Mouse (Mus musculus) brain, embryonic 14.5 days (tissue): ENCODE data around the gene Ptgir. TPM values are rescaled to one million over a fixed set of nuclear protein-coding genes. Genes with fewer than 3 reads are reported as not detected.
"Not testable (repeated sequence)": the region's sequence is repeated elsewhere in the genome, so short reads cannot be mapped to it uniquely, and the experiment has no call there.

Source experiments
- DNase-seq: peaks from one replicate; pipeline ENCODE4 v3.0.0-alpha.2; 2011; ENCODE audit warnings: low read depth
- CTCF ChIP-seq: fragments of 200-500 bp; IDR thresholded peaks from 2 replicates; pipeline ENCODE4 v1.5.1; 2012; ENCODE audit warnings: inconsistent platforms, mild to moderate bottlenecking, moderate library complexity, borderline replicate concordance; ENCODE audit not compliant: insufficient read depth, insufficient read length; ENCODE audit errors: extremely low read depth
- POLR2A ChIP-seq: fragments of 200-500 bp; IDR thresholded peaks from 2 replicates; pipeline ENCODE4 v1.6.1; 2012; ENCODE audit warnings: mild to moderate bottlenecking, inconsistent platforms, borderline replicate concordance; ENCODE audit not compliant: poor library complexity, insufficient read depth, insufficient read length, severe bottlenecking; ENCODE audit errors: extremely low read depth
- polyA plus RNA-seq: library from polyadenylated mRNA; depleted of rRNA; stranded (reverse); fragments of >200 nt; gene quantifications from 2 replicates; pipeline ENCODE4 v1.2.3, GENCODE M21; 2012; rRNA removed

The Ptgir gene
- polyA plus RNA-seq, 1 experiment, result 0.75 TPM

DNA sequence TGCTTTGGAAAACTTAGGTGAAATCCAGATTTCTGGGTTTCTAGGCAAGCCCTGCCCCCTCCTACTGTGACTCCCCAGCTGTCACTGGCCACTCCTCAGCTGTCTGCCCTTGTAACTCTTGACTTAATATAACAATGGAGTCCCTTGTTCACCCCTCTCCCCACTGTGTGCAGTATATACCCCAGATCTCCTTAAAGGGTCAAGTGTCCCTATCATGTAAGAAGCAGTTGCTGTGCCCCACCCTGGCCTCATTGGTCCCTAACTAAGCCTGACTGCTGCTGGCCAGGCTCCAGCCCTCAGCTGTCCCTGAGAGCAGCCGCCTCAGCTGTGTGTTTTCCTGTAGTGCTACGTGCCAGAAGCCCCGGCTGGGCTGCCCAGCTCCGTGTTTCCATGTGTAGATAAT lies 41.7 kb downstream of the Ptgir start:
- TF ChIP-seq POLR2A (no peak), CTCF (no peak)
- DNase-seq, result peak; percentile 82

DNA sequence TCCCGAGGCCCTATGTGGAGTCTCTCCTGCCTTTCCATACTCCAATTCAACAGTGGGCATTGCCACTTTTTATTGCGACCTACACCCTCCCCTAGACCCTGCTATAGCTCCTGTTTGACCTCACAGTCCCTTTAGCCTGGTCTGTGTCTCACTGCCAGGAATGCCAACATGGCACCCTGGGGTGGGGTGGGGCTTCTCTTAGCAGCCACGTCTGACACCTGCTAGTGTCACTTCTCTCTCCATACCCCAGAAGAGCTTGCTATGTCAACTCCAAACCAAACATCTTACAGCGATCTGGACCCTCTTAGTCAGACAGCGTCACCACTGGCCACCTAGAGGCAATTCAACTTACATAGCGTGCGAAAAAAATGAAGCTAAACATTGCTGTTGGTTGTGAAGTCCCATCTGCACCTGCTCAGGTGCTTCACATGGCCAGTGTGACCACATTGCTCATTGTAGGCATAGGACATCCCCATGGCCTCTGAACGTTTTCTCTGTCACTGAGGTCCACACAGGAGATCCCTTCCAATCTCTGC lies 42.7 kb downstream of the Ptgir start:
- no peak for TF ChIP-seq POLR2A
- DNase-seq, result no peak

DNA sequence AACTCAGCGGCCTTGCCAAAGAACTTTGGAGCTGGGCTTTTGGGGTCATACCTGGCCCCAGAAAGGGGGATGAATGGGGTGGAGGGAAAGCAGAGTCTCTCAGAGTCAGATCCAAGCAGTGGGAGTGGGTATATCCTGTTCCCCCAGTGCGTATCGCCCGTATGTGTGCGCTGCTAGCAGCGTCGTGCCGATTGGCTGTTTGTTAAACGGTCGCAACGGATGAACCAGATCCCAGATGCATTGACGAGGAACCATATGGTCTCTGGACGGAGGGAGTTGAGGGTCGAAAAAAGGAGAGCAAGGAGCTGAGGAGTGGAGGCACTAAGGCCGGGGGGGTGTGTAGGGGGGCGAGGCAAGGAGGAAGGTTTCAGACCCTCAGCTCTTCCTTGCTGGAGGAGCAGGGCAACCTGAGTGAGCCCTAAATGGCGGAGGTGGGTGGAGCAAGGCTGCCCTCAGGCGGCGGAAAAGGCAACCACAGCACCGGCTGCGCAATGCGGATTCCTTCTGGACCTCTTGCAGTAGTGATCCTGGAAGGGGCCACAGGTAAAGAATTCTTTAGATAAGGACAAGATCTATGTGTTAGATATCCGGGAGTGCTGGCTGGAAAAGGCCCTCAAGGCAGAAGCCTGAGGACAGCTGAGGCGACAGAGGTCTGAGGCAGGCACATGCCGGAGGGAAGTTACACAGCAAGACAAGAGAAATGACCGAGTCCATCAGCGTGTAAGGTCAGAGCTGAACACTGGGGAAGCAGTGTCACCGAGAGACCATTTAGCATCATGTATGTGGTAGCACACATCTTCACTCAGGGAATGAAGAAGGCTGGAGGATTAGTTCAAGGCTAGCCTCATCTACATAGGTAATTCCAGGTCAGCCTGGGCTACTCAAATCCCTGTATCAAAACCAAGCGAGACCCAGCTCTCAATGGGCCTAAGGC lies 43.9 kb downstream of the Ptgir start:
- peak; percentile 91 for DNase-seq
- TF ChIP-seq POLR2A (no peak), CTCF (peak; percentile 99)

DNA sequence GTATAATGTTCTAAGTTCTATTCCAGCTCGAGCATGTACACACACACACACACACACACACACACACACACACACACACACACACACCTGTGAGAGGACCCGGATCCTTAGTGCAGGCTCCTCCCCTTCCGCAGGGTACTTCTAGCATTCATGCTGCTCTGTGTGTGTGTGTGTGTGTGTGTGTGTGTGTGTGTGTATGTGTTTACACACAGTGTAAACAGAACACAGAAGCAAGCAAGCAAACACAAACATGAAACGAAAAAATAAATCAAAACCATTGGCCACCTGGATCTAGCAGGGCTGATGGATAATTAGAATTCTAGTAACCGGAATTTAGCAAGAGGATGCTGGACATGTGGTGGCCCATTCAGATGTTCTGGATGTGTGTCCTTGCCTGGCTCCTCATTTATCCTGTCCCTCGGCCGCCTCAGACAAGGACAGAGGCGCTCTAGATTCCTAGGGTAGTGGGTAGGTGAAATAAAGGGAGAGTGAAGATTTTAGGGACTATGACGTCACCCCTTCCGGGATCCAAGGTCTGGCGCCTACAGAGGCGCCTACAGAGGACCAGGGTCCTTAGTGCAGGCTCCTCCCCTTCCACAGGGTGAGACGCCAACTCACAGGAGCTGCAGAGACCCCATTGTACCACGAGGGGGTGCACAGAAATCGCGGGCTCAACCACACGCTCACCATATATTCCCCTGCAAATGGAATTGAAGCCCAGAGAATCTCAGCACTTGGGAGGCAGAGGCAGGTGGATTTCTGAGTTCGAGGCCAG lies 44.8 kb downstream of the Ptgir start:
- peak; percentile 91 for DNase-seq
- TF ChIP-seq POLR2A (no peak), CTCF (peak; percentile 91)

DNA sequence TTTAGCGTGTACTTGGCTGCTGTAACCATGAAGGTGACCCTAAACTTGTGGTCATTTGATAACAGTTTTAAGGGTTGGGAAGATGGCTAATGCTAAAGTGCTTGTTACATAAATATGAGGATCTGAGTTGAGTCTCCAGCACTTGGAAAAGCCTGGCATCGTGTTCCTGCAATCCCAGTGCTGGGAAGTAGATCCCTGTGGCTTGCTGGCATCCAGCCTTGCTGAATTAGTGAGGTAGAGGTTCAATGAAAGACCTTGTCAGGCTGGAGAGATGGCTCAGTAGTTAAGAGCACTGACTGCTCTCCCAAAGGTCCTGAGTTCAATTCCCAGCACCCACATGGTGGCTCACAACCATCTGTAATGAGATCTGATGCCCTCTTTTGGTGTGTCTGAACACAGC lies 47.5 kb downstream of the Ptgir start:
- DNase-seq, result not testable (repeated sequence)

DNA sequence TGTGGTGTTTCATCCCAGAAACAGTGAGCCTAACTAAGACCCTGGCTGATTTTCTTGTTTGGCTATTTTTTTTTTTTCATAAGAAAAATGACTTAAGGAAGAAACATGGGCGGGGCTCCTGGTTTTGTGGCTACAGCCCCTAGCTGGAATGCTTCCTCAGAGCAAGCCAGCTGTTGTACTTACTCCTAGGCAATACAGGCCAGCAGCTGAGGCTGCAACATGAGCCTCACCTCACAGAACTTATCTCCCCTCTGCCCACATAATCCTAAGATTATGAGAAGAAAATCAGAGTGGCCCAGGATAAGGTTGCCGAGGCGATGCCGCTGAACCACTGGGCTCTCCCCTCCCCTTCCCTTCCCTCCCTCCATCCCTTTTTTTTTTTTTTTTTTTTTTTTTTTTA lies 49.4 kb downstream of the Ptgir start:
- no peak for DNase-seq

DNA sequence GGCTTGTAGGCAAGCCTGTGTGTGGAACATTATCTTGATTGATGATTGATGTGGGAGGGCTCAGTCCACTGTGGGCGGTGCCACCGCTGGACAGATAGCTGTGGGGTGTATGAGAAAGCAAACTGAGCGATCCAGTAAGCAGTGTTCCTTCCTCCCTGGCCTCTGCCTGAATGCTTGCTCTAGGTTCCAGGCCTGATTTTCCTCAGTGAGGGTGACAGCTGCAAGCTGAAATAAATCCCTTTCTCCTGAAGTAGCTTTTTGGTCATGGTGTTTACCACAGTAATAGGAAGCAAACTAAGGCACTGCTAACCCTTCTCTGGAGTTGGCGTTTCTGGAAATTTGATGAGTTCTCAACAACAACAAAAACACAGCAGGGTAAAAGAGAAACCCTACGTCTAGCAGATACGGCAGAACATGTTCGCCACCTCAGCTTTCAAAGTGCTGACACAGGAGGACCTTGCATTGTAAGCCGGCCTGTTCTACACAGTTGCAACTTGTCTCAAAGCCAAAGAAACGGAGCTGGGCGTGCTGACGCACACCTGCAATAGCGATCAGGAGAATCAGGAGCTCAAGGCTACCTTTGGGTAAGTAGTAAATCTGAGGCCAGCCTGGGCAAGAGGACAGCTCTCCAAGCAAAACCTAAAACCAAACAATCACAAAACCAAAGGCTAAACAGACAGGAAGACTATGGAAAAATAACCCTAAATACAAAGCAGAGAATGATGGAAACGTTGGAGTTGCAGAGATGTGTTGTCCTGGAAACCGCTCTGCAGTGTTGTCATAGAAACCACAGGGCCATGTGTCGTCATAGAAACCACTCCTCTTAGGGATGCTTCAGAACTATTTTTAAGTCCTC lies 50.3 kb downstream of the Ptgir start:
- TF ChIP-seq POLR2A (no peak), CTCF (no peak)
- peak; percentile 94 for DNase-seq

More for the DNA sequence above, 49.4 kb downstream of the Ptgir start:
- TF ChIP-seq CTCF (no peak), POLR2A (no peak)

DNA sequence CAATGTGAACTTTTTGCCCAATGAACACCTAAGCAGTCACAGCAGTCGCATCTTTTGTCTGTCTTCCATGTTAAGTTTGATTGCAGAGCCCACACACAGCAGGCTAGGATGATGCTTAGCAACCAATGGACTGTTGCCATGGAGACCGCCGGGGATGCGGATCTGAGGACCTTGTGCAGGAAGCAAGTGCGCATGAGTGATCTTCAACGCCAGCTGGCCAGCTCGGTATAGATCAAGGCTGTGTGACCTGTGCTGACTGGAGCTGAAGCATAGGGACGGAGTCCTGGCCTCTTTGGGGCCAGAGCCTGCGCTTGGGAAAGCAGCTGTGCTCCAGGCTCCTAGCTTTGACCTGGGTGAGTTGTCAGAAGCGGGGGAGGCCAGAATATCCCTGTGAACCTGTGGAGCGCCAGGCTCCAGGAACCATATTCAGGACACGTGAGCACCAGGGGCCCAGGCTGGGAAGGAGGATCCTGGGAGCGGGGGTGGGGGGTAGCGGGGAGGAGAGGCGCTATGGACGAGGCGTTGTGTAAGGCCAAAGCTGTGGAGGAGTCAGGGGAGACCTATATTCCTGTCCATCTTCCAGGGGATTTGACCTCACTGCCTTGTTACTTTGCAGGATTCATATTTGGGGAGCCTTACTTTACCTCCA lies 53.4 kb downstream of the Ptgir start, which contains the start of gene Pnmal1:
Gene Pnmal1 (plus strand): TSS at position 141 of the 649 bp plus-strand sequence.
- TF ChIP-seq POLR2A (peak; percentile 9; the same call in 1 of the 2 replicates), CTCF (no peak)
- DNase-seq, result peak; percentile 99

Other genes starting within 250 kb of the Ptgir start
- gene Ceacam15, start 230.8 kb upstream of the Ptgir start, polyA plus RNA-seq, result not detected in 2 replicates
- 0.48 TPM in 1 of 2 replicates, not detected in the other for gene Ceacam9, start 184.6 kb upstream of the Ptgir start, polyA plus RNA-seq
- 455 and 489 TPM in 2 replicates for gene Ap2s1, start 168.1 kb upstream of the Ptgir start, polyA plus RNA-seq
- 18.7 and 32.3 TPM in 2 replicates for gene Slc1a5, start 125.2 kb upstream of the Ptgir start, polyA plus RNA-seq
- gene Strn4, start 90.6 kb upstream of the Ptgir start, polyA plus RNA-seq, result 306 and 379 TPM in 2 replicates
- 35.1 and 47.7 TPM in 2 replicates for gene Fkrp, start 89.8 kb upstream of the Ptgir start, polyA plus RNA-seq
- 13.9 and 14.0 TPM in 2 replicates for gene Prkd2, start 63.6 kb upstream of the Ptgir start, polyA plus RNA-seq
- 41.7 and 43.6 TPM in 2 replicates for gene Dact3, start 31.2 kb upstream of the Ptgir start, polyA plus RNA-seq
- gene Gng8, start 14.7 kb upstream of the Ptgir start, polyA plus RNA-seq, result 11.5 and 15.5 TPM in 2 replicates
- 580 and 837 TPM in 2 replicates for gene Calm3, start 17.6 kb downstream of the Ptgir start, polyA plus RNA-seq
- gene Pnmal2, start 38.2 kb downstream of the Ptgir start, polyA plus RNA-seq, result 44.9 and 96.9 TPM in 2 replicates
- gene Pnmal1, start 53.2 kb downstream of the Ptgir start, polyA plus RNA-seq, result 28.0 and 34.5 TPM in 2 replicates
- gene Gm42372, start 76.6 kb downstream of the Ptgir start, polyA plus RNA-seq, result 5.2 and 19.6 TPM in 2 replicates
- 6.4 and 8.6 TPM in 2 replicates for gene Ccdc8, start 86.2 kb downstream of the Ptgir start, polyA plus RNA-seq
- 164 and 199 TPM in 2 replicates for gene Ppp5c, start 121.4 kb downstream of the Ptgir start, polyA plus RNA-seq
- 4.1 and 6.9 TPM in 2 replicates for gene Hif3a, start 155.9 kb downstream of the Ptgir start, polyA plus RNA-seq
- gene Psg16, start 167.6 kb downstream of the Ptgir start, polyA plus RNA-seq, result 1.6 and 2.7 TPM in 2 replicates
- gene Ceacam3, start 243.8 kb downstream of the Ptgir start, polyA plus RNA-seq, result 0.05 and 0.10 TPM in 2 replicates